Mouse (Mus musculus) testis, adult 2 months (tissue): ENCODE data around the gene Cphx1. TPM values are rescaled to one million over a fixed set of nuclear protein-coding genes. Genes with fewer than 3 reads are reported as not detected.
"Not testable (repeated sequence)": the region's sequence is repeated elsewhere in the genome, so short reads cannot be mapped to it uniquely, and the experiment has no call there.

Source experiments
- H3K27ac ChIP-seq: fragments of 200-500 bp; 2 replicates; pipeline ENCODE4 v1.5.1; 2012; ENCODE audit warnings: low read depth, low read length; ENCODE audit not compliant: control insufficient read depth, insufficient read depth
- H3K27me3 ChIP-seq: fragments of 200-500 bp; 2 replicates; pipeline ENCODE4 v1.6.1; 2012; ENCODE audit warnings: mild to moderate bottlenecking, low read length, moderate library complexity; ENCODE audit not compliant: control insufficient read depth, insufficient read depth
- H3K36me3 ChIP-seq: fragments of 200-500 bp; 2 replicates; pipeline ENCODE4 v1.6.1; 2012; ENCODE audit warnings: mild to moderate bottlenecking, low read length; ENCODE audit not compliant: control insufficient read depth, insufficient read depth
- H3K4me1 ChIP-seq: fragments of 200-500 bp; 2 replicates; pipeline ENCODE4 v1.6.1; 2012; ENCODE audit warnings: low read length; ENCODE audit not compliant: control insufficient read depth, insufficient read depth
- H3K4me3 ChIP-seq: fragments of 200-500 bp; 2 replicates; pipeline ENCODE4 v1.5.1; 2012; ENCODE audit warnings: low read depth, mild to moderate bottlenecking, low read length, moderate library complexity, mixed read lengths; ENCODE audit not compliant: control insufficient read depth
- polyA plus RNA-seq: library from polyadenylated mRNA; depleted of rRNA; stranded (reverse); fragments of >200 nt; gene quantifications from 2 replicates; pipeline ENCODE4 v1.2.3, GENCODE M21; 2012; rRNA removed

The Cphx1 gene
- polyA plus RNA-seq = 0.06 TPM in 1 of 2 replicates, not detected in the other

GRCm38 (mm10) chr14:25938004-25938403 is at the start of gene Cphx1:
Gene Cphx1, plus strand, starts transcription at chr14:25938304.
- H3K27ac ChIP-seq, H3K27me3 ChIP-seq, H3K4me3 ChIP-seq, H3K4me1 ChIP-seq, H3K36me3 ChIP-seq: not testable (repeated sequence)

GRCm38 (mm10) chr14:25894566-25894965 is 43.5 kb upstream of the Cphx1 start:
- H3K4me3 ChIP-seq, H3K27me3 ChIP-seq, H3K27ac ChIP-seq, H3K4me1 ChIP-seq, H3K36me3 ChIP-seq: not testable (repeated sequence)

GRCm38 (mm10) chr14:25895686-25896085 is 42.4 kb upstream of the Cphx1 start:
- H3K4me1 ChIP-seq, H3K4me3 ChIP-seq, H3K27me3 ChIP-seq, H3K36me3 ChIP-seq, H3K27ac ChIP-seq: not testable (repeated sequence)

- not testable (repeated sequence) for H3K27me3 ChIP-seq, H3K27ac ChIP-seq, H3K4me3 ChIP-seq, H3K36me3 ChIP-seq, H3K4me1 ChIP-seq
These were observed 35.1 kb upstream of the Cphx1 start, which contains the start of gene Plac9a for GRCm38 (mm10) chr14:25903000-25903399. Gene Plac9a, minus strand, starts transcription at chr14:25903100.

GRCm38 (mm10) chr14:25905243-25905642 is 32.9 kb upstream of the Cphx1 start:
- not testable (repeated sequence) for H3K4me3 ChIP-seq, H3K27ac ChIP-seq, H3K4me1 ChIP-seq, H3K27me3 ChIP-seq, H3K36me3 ChIP-seq

GRCm38 (mm10) chr14:25907272-25907671 is 30.8 kb upstream of the Cphx1 start:
- not testable (repeated sequence) for H3K27ac ChIP-seq, H3K36me3 ChIP-seq, H3K4me3 ChIP-seq, H3K27me3 ChIP-seq, H3K4me1 ChIP-seq

- not testable (repeated sequence) for H3K4me1 ChIP-seq, H3K27me3 ChIP-seq, H3K27ac ChIP-seq, H3K4me3 ChIP-seq, H3K36me3 ChIP-seq
These were observed 29.1 kb upstream of the Cphx1 start for GRCm38 (mm10) chr14:25908976-25909375.

GRCm38 (mm10) chr14:25918427-25919170 is 19.5 kb upstream of the Cphx1 start:
- not testable (repeated sequence) for H3K4me1 ChIP-seq

GRCm38 (mm10) chr14:25926814-25927561 is 11.1 kb upstream of the Cphx1 start:
- H3K4me3 ChIP-seq, H3K36me3 ChIP-seq, H3K27ac ChIP-seq, H3K4me1 ChIP-seq, H3K27me3 ChIP-seq: not testable (repeated sequence)

More at GRCm38 (mm10) chr14:25918427-25919170, 19.5 kb upstream of the Cphx1 start:
- H3K4me3 ChIP-seq, H3K27me3 ChIP-seq, H3K27ac ChIP-seq, H3K36me3 ChIP-seq: not testable (repeated sequence)

- not testable (repeated sequence) for H3K36me3 ChIP-seq, H3K4me3 ChIP-seq, H3K4me1 ChIP-seq, H3K27me3 ChIP-seq, H3K27ac ChIP-seq
These were observed 10.6 kb upstream of the Cphx1 start, which contains the start of gene Tmem254a for GRCm38 (mm10) chr14:25927562-25927881. Gene Tmem254a, minus strand, starts transcription at chr14:25927672.

GRCm38 (mm10) chr14:25936867-25937630 is 1.1 kb upstream of the Cphx1 start:
- not testable (repeated sequence) for H3K36me3 ChIP-seq, H3K27ac ChIP-seq, H3K27me3 ChIP-seq, H3K4me1 ChIP-seq, H3K4me3 ChIP-seq
